Mouse (Mus musculus) testis, adult 2 months (tissue): Measurements from ENCODE around the gene Zfhx3.

Experiments used
- CTCF ChIP-seq: fragments of 200-500 bp; IDR thresholded peaks from 2 replicates; pipeline ENCODE4 v1.5.1; 2012; ENCODE audit warnings: low read depth, mild to moderate bottlenecking, inconsistent platforms, low read length, moderate library complexity; ENCODE audit not compliant: control insufficient read depth, insufficient read depth, insufficient replicate concordance
- POLR2A ChIP-seq: fragments of 200-500 bp; IDR thresholded peaks from 2 replicates; pipeline ENCODE4 v1.6.1; 2012; ENCODE audit warnings: low read depth, mild to moderate bottlenecking, inconsistent platforms, low read length, moderate library complexity; ENCODE audit not compliant: control insufficient read depth

GRCm38 (mm10) chr8:108362421-108362820 is 420.0 kb downstream of the Zfhx3 start:
- TF ChIP-seq POLR2A (no peak), CTCF (no peak)
